Mouse (Mus musculus) R1 (cell line): ENCODE results near the gene Med13l.

ENCODE experiments used
- DNase-seq: peaks from one replicate; pipeline ENCODE4 v3.0.0-alpha.2; 2018; ENCODE audit warnings: low read depth, low spot score

The Med13l gene

DNA sequence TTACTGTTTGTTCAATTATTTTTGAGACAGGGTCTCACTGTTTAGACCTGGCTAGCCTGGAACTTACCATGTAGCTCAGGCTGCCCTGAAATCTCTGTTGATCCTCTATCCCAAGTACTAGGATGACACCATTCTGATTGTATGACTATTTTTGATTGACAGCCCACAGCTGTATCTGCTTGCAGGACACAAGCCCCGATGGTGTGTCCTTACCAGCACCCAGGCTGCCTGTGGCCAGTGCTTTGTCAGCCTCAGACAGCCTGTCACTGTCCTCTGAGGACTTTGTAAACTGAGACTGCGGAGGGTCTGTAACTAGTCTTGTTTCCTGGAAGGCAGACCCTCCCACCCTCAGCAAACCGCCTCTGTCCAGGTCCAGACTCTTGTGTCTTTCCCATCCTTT lies 221.7 kb downstream of the Med13l start:
- DNase-seq = no peak

GRCm38 (mm10) chr5:118789226-118789625 lies 228.7 kb downstream of the Med13l start:
- no peak for DNase-seq

GRCm38 (mm10) chr5:118789776-118790175 lies 229.3 kb downstream of the Med13l start:
- peak; percentile 94 for DNase-seq

- DNase-seq = peak; percentile 77
These were observed 237.3 kb downstream of the Med13l start for GRCm38 (mm10) chr5:118797811-118798210.

GRCm38 (mm10) chr5:118801592-118801991 lies 241.1 kb downstream of the Med13l start:
- peak; percentile 39 for DNase-seq

DNA sequence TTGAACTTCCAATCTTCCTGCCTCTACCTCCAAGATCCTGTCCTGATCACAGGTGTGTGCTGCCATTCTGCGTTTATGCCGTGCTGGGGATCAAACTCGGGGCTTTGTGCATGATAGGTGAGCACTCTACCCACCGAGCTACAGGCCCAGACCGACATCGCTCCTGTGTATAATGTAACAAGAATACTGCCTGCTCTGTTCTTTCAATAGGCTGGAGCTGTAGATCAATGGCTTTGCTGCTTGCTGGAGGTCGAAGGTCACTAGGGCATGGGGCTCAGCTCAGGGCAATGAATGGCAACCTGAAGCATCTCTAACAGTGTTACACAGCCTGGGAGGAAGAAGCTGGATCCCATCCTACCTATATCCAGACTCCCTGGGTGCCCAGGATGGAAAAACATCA lies 241.6 kb downstream of the Med13l start:
- DNase-seq = no peak

GRCm38 (mm10) chr5:118808946-118809345 lies 248.5 kb downstream of the Med13l start:
- DNase-seq = peak; percentile 73

GRCm38 (mm10) chr5:118809588-118809987 lies 249.1 kb downstream of the Med13l start:
- peak; percentile 74 for DNase-seq

- DNase-seq = no peak
These were observed 251.2 kb downstream of the Med13l start for GRCm38 (mm10) chr5:118811690-118812089.

- DNase-seq = no peak
These were observed 251.9 kb downstream of the Med13l start for GRCm38 (mm10) chr5:118812421-118812820.

- DNase-seq = no peak
These were observed 252.5 kb downstream of the Med13l start for GRCm38 (mm10) chr5:118812947-118813401.

DNA sequence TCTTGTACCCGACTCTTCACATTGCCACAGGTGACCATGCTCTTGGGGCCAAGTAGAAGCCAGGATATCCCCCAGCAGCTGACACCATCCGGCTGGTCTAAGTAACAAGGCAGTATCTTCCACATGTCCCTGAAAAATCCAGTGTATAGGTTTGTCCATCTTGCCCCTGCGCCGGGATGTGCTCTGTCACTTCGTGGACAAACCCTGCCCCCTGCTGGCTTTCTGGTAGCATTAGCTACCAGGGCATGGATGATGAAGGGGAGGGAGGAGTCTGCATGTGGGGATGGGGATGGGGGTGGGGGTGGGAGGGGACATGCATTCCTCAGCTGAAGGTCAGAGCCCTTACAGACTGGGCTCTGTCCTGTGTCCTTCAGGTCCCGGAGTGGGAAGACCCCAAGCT lies 253.6 kb downstream of the Med13l start:
- peak; percentile 87 for DNase-seq
